Mouse (Mus musculus) liver, embryonic 12.5 days (tissue): ENCODE measurements around the gene Colca2. TPM values are rescaled to one million over a fixed set of nuclear protein-coding genes. Genes with fewer than 3 reads are reported as not detected.

Source experiments
- ATAC-seq: fragments of 200-750 bp; cut with Nextera tagmentation; 2 replicates; pipeline ENCODE4 v1.8.0; 2017; ENCODE audit warnings: moderate number of reproducible peaks, mild to moderate bottlenecking, moderate library complexity
- H3K27ac ChIP-seq: fragments of 300-500 bp; sonication (generic); 2 replicates; pipeline ENCODE4 v1.5.1; 2016; ENCODE audit warnings: mild to moderate bottlenecking
- H3K27me3 ChIP-seq: fragments of 300-500 bp; sonication (generic); replicated peaks from 2 replicates; pipeline ENCODE4 v1.6.1; 2016; ENCODE audit warnings: mild to moderate bottlenecking, moderate library complexity
- H3K36me3 ChIP-seq: fragments of 300-500 bp; sonication (generic); 2 replicates; pipeline ENCODE4 v1.6.1; 2016; ENCODE audit warnings: mild to moderate bottlenecking, moderate library complexity
- H3K4me1 ChIP-seq: fragments of 300-500 bp; sonication (generic); 2 replicates; pipeline ENCODE4 v1.6.1; 2016
- H3K4me2 ChIP-seq: fragments of 300-500 bp; sonication (generic); 2 replicates; pipeline ENCODE4 v1.6.1; 2016; ENCODE audit warnings: mild to moderate bottlenecking, moderate library complexity
- H3K4me3 ChIP-seq: fragments of 300-500 bp; sonication (generic); 2 replicates; pipeline ENCODE4 v1.5.1; 2016; ENCODE audit warnings: mild to moderate bottlenecking, moderate library complexity
- H3K9ac ChIP-seq: fragments of 300-500 bp; sonication (generic); 2 replicates; pipeline ENCODE4 v1.6.1; 2016; ENCODE audit warnings: mild to moderate bottlenecking, moderate library complexity
- H3K9me3 ChIP-seq: fragments of 300-500 bp; sonication (generic); replicated peaks from 2 replicates; pipeline ENCODE4 v1.6.1; 2016; ENCODE audit warnings: mild to moderate bottlenecking, moderate library complexity
- WGBS: fragments of 180-500 bp; shearing (Covaris S2); methylation state at CpG from one replicate; pipeline ENCODE4 v1.1.7; 2016; ENCODE audit not compliant: insufficient replicate concordance; 5-methylcytosine and 5-hydroxymethylcytosine counted together
- polyA plus RNA-seq: library from polyadenylated mRNA; unstranded; fragments of >200 nt; fragmentation: Nextera tagmentation; extraction: Ambion mirVana; gene quantifications from 2 replicates; pipeline ENCODE4 v1.2.1, GENCODE M21; 2016

Colca2 gene
- polyA plus RNA-seq, 1 experiment from 2014 or later: 0.50 TPM

- Histone ChIP-seq H3K36me3 (no peaks in the 10 kb centered on the region), H3K4me3 (no peak overlapping the region), H3K9ac (no peak overlapping the region), H3K27me3 (no peaks in the 10 kb centered on the region), H3K4me1 (no peaks in the 10 kb centered on the region), H3K4me2 (no peak overlapping the region), H3K9me3 (no peaks in the 10 kb centered on the region), H3K27ac (no peak overlapping the region)
- 54% methylated on average over 3 of the region's 3 CpGs for WGBS
- ATAC-seq: no peak
Observed at GRCm38 (mm10) chr9:51305146-51305545, 26.8 kb upstream of the Colca2 start.

GRCm38 (mm10) chr9:51303980-51304379 lies 25.6 kb upstream of the Colca2 start:
- WGBS: 47% methylated on average over 5 of the region's 5 CpGs
- no peak overlapping the region for H3K4me2 ChIP-seq
- H3K4me3 ChIP-seq: no peak overlapping the region
- no peaks in the 10 kb centered on the region for H3K36me3 ChIP-seq
- no peak overlapping the region for H3K27ac ChIP-seq
- no peaks in the 10 kb centered on the region for H3K9me3 ChIP-seq
- H3K27me3 ChIP-seq: no peaks in the 10 kb centered on the region
- H3K9ac ChIP-seq: no peak overlapping the region
- H3K4me1 ChIP-seq: no peaks in the 10 kb centered on the region
- no peak for ATAC-seq

- ATAC-seq: no peak
- H3K4me1 ChIP-seq: no peaks in the 10 kb centered on the region
- H3K4me3 ChIP-seq: no peak overlapping the region
- no peaks in the 10 kb centered on the region for H3K27me3 ChIP-seq
- no peaks in the 10 kb centered on the region for H3K36me3 ChIP-seq
- H3K27ac ChIP-seq: no peak overlapping the region
- H3K9ac ChIP-seq: no peak overlapping the region
- no peak overlapping the region for H3K4me2 ChIP-seq
- H3K9me3 ChIP-seq: no peaks in the 10 kb centered on the region
- 68% methylated on average over 8 of the region's 8 CpGs for WGBS
Observed at GRCm38 (mm10) chr9:51293541-51293940, 15.2 kb upstream of the Colca2 start.

- no peak overlapping the region for H3K27ac ChIP-seq
- ATAC-seq: no peak
- H3K4me1 ChIP-seq: no peaks in the 10 kb centered on the region
- H3K4me2 ChIP-seq: no peak overlapping the region
- 30% methylated on average over 4 of the region's 4 CpGs for WGBS
- no peaks in the 10 kb centered on the region for H3K36me3 ChIP-seq
- no peaks in the 10 kb centered on the region for H3K27me3 ChIP-seq
- no peaks in the 10 kb centered on the region for H3K9me3 ChIP-seq
- no peak overlapping the region for H3K9ac ChIP-seq
- no peak overlapping the region for H3K4me3 ChIP-seq
Observed at GRCm38 (mm10) chr9:51292674-51293073, 14.3 kb upstream of the Colca2 start.

- H3K4me3 ChIP-seq: no peak overlapping the region
- no peaks in the 10 kb centered on the region for H3K27me3 ChIP-seq
- H3K4me1 ChIP-seq: no peaks in the 10 kb centered on the region
- H3K36me3 ChIP-seq: no peaks in the 10 kb centered on the region
- ATAC-seq: no peak
- WGBS: 43% methylated on average over 4 of the region's 4 CpGs
- no peak overlapping the region for H3K9ac ChIP-seq
- H3K9me3 ChIP-seq: no peaks in the 10 kb centered on the region
- no peak overlapping the region for H3K4me2 ChIP-seq
- H3K27ac ChIP-seq: no peak overlapping the region
Observed at GRCm38 (mm10) chr9:51290980-51291379, 12.6 kb upstream of the Colca2 start.

- WGBS: 55% methylated on average over 2 of the region's 2 CpGs
- ATAC-seq: no peak
Observed at GRCm38 (mm10) chr9:51286079-51286478, 7.7 kb upstream of the Colca2 start.

GRCm38 (mm10) chr9:51277834-51278498 lies 403 bp downstream of the Colca2 start:
- ATAC-seq: no peak
- peaks cover 44% of the 10 kb centered on the region for H3K27me3 ChIP-seq
- WGBS: 27% methylated on average over 13 of the region's 13 CpGs
- peak overlapping the region; percentile 72 for H3K4me2 ChIP-seq
- H3K9me3 ChIP-seq: no peaks in the 10 kb centered on the region
- 0 out of 2 replicates have a peak, but pooled peaks cover 4% of the 10 kb centered on the region for H3K4me1 ChIP-seq
- H3K27ac ChIP-seq: no peak overlapping the region
- H3K4me3 ChIP-seq: peak overlapping the region; percentile 47
- H3K36me3 ChIP-seq: no peaks in the 10 kb centered on the region
- H3K9ac ChIP-seq: no peak overlapping the region

More at GRCm38 (mm10) chr9:51286079-51286478, 7.7 kb upstream of the Colca2 start:
- H3K36me3 ChIP-seq: no peaks in the 10 kb centered on the region
- no peaks in the 10 kb centered on the region for H3K4me1 ChIP-seq
- H3K9me3 ChIP-seq: no peaks in the 10 kb centered on the region
- no peak overlapping the region for H3K9ac ChIP-seq
- no peak overlapping the region for H3K4me2 ChIP-seq
- H3K27me3 ChIP-seq: peaks cover 4% of the 10 kb centered on the region; the same call in 1 of the 2 replicates
- no peak overlapping the region for H3K27ac ChIP-seq
- no peak overlapping the region for H3K4me3 ChIP-seq

- no peaks in the 10 kb centered on the region for H3K9me3 ChIP-seq
- peaks cover 31% of the 10 kb centered on the region for H3K27me3 ChIP-seq
- no peak for ATAC-seq
- H3K4me1 ChIP-seq: 0 out of 2 replicates have a peak, but pooled peaks cover 4% of the 10 kb centered on the region
- H3K4me2 ChIP-seq: no peak overlapping the region
- no peaks in the 10 kb centered on the region for H3K36me3 ChIP-seq
- no peak overlapping the region for H3K4me3 ChIP-seq
- no peak overlapping the region for H3K27ac ChIP-seq
- 26% methylated on average over 4 of the region's 4 CpGs for WGBS
- no peak overlapping the region for H3K9ac ChIP-seq
Observed at GRCm38 (mm10) chr9:51274678-51275077, 3.7 kb downstream of the Colca2 start.

GRCm38 (mm10) chr9:51273581-51274154 lies 4.7 kb downstream of the Colca2 start:
- no peak for ATAC-seq
- H3K27me3 ChIP-seq: peaks cover 21% of the 10 kb centered on the region
- 0 out of 2 replicates have a peak, but pooled peaks cover 4% of the 10 kb centered on the region for H3K4me1 ChIP-seq
- no peaks in the 10 kb centered on the region for H3K9me3 ChIP-seq
- no peak overlapping the region for H3K27ac ChIP-seq
- H3K4me3 ChIP-seq: no peak overlapping the region
- WGBS: 24% methylated on average over 9 of the region's 9 CpGs
- no peaks in the 10 kb centered on the region for H3K36me3 ChIP-seq
- H3K4me2 ChIP-seq: no peak overlapping the region
- H3K9ac ChIP-seq: no peak overlapping the region

- H3K9me3 ChIP-seq: no peaks in the 10 kb centered on the region
- H3K27me3 ChIP-seq: peaks cover 5% of the 10 kb centered on the region
- H3K27ac ChIP-seq: no peak overlapping the region
- H3K4me3 ChIP-seq: no peak overlapping the region
- no peaks in the 10 kb centered on the region for H3K4me1 ChIP-seq
- H3K36me3 ChIP-seq: no peaks in the 10 kb centered on the region
- ATAC-seq: no peak
- no peak overlapping the region for H3K4me2 ChIP-seq
- WGBS: 41% methylated on average over 5 of the region's 5 CpGs
- no peak overlapping the region for H3K9ac ChIP-seq
Observed at GRCm38 (mm10) chr9:51272102-51272501, 6.3 kb downstream of the Colca2 start.

GRCm38 (mm10) chr9:51271073-51271472 lies 7.3 kb downstream of the Colca2 start:
- no peak overlapping the region for H3K27ac ChIP-seq
- H3K36me3 ChIP-seq: no peaks in the 10 kb centered on the region
- H3K4me2 ChIP-seq: no peak overlapping the region
- no peak overlapping the region for H3K9ac ChIP-seq
- H3K4me1 ChIP-seq: no peaks in the 10 kb centered on the region
- 65% methylated on average over 8 of the region's 8 CpGs for WGBS
- H3K27me3 ChIP-seq: no peaks in the 10 kb centered on the region
- no peaks in the 10 kb centered on the region for H3K9me3 ChIP-seq
- H3K4me3 ChIP-seq: no peak overlapping the region
- ATAC-seq: no peak

GRCm38 (mm10) chr9:51268852-51269251 lies 9.5 kb downstream of the Colca2 start:
- H3K4me2 ChIP-seq: no peak overlapping the region
- H3K36me3 ChIP-seq: no peaks in the 10 kb centered on the region
- H3K9ac ChIP-seq: no peak overlapping the region
- ATAC-seq: no peak
- H3K4me1 ChIP-seq: no peaks in the 10 kb centered on the region
- no peaks in the 10 kb centered on the region for H3K27me3 ChIP-seq
- WGBS: 61% methylated on average over 5 of the region's 5 CpGs
- H3K4me3 ChIP-seq: no peak overlapping the region
- H3K27ac ChIP-seq: no peak overlapping the region
- no peaks in the 10 kb centered on the region for H3K9me3 ChIP-seq
